Mouse (Mus musculus) megakaryocyte-erythroid progenitor cell, adult 5 weeks (primary cell): Measurements from ENCODE around the gene Vmn2r109. TPM values are rescaled to one million over a fixed set of nuclear protein-coding genes. Genes with fewer than 3 reads are reported as not detected.

Experiments
- polyA plus RNA-seq: library from polyadenylated mRNA; stranded (reverse); fragments of >175 nt; gene quantifications from 2 replicates; pipeline ENCODE4 v1.2.3, GENCODE M21; 2012

The Vmn2r109 gene
- polyA plus RNA-seq: not detected in 2 replicates

GRCm38 (mm10) chr17:20564656-20565055 lies at the start of gene Vmn2r109:
Gene Vmn2r109 (minus strand): TSS chr17:20564756.

DNA sequence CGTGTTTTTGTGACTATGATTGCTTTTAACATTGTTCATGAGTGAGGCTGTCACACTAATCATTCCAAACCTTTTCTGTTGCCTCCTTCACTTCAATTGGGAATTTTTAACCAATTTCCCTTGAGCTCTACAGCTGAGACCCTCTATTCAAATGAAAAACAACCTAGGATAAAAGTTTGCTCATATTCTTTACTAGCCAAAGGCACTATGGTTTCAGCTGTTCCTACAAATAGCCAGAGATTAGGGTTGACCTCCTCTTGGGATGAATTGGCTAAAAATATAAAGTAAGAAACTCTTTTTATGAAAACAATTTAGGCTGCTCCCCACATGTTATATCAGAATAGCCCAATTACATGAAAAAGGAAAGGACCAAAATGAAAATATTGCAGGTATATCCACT lies 31.8 kb upstream of the Vmn2r109 start, which contains the start of gene Vmn2r110:
Vmn2r110 (minus strand) TSS at position 101 of the 400 bp plus-strand sequence.

DNA sequence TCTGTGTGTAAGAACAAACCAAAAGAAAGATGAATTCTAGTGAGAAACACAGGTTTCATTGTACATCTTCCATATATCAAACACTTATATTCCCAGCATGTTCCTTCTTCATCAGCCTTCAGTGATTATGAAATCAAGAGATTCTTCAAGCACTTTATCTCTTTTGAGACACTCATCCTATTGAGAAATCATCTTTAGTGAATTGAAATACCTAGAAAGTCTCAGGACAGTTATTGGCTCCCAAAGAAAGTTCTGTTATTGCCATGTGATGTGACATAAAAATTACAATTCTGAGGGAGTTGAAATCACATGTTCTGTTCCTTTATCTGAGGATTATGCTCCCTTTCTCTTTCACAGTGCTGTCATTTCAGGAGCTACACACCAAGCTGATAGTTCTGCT lies 66.7 kb downstream of the Vmn2r109 start, which contains the start of gene Vmn1r225:
Vmn1r225 (plus strand) TSS at position 301 of the 400 bp plus-strand sequence.

Other genes with a start within 250 kb of the Vmn2r109 start
- gene Vmn2r107, start 219.5 kb downstream of the Vmn2r109 start, polyA plus RNA-seq: not detected in 2 replicates
- gene Vmn1r224, start 150.6 kb downstream of the Vmn2r109 start, polyA plus RNA-seq: 0.02 TPM in 1 of 2 replicates, not detected in the other
- not detected in 2 replicates for gene Vmn2r108, start 83.4 kb downstream of the Vmn2r109 start, polyA plus RNA-seq
- not detected in 2 replicates for gene Vmn1r225, start 66.6 kb downstream of the Vmn2r109 start, polyA plus RNA-seq
- gene Vmn2r110, start 31.7 kb upstream of the Vmn2r109 start, polyA plus RNA-seq: 0.01 TPM in 1 of 2 replicates, not detected in the other
- gene Fpr-rs3, start 60.1 kb upstream of the Vmn2r109 start, polyA plus RNA-seq: not detected in 2 replicates
- gene Vmn1r226, start 118.1 kb upstream of the Vmn2r109 start, polyA plus RNA-seq: 0.01 and 0.02 TPM in 2 replicates
- gene Vmn1r227, start 165.1 kb upstream of the Vmn2r109 start, polyA plus RNA-seq: not detected in 2 replicates
- not detected in 2 replicates for gene Vmn1r228, start 221.4 kb upstream of the Vmn2r109 start, polyA plus RNA-seq
- gene Vmn1r229, start 246.8 kb upstream of the Vmn2r109 start, polyA plus RNA-seq: not detected in 2 replicates